Mouse (Mus musculus): ENCODE data around the gene Epha8. TPM values are rescaled to one million over a fixed set of nuclear protein-coding genes. Genes with fewer than 3 reads are reported as not detected.

Epha8 gene
- total RNA-seq, 2 experiments from 2014 or later: not detected

Other genes with a start within 250 kb of the Epha8 start
- 1 to 10 TPM; 1.3 to 1.4 TPM for gene Ephb2, start 120.8 kb downstream of the Epha8 start, total RNA-seq (2021)
- 10 to 100 TPM; 26.0 to 28.3 TPM for gene C1qb, start 70.6 kb downstream of the Epha8 start, total RNA-seq (2021)
- 10 to 100 TPM; 17.8 to 24.8 TPM for gene C1qc, start 63.8 kb downstream of the Epha8 start, total RNA-seq (2021)
- gene C1qa, start 58.0 kb downstream of the Epha8 start, total RNA-seq (2021): 10 to 100 TPM; 25.2 to 28.0 TPM
- gene Zbtb40, start 92.0 kb upstream of the Epha8 start, total RNA-seq (2021): 1 to 10 TPM; 6.2 to 9.0 TPM

All from heart, postnatal 10 days (tissue).